Mouse (Mus musculus) spleen, postnatal 4 days (tissue): ENCODE measurements around the gene Necab3.

Experiments
- DNase-seq, 2 experiments: peaks; one replicate each; pipeline ENCODE4 v3.0.0; 2022; ENCODE audit warnings: low spot score in 2 of 2

Necab3 gene

DNA sequence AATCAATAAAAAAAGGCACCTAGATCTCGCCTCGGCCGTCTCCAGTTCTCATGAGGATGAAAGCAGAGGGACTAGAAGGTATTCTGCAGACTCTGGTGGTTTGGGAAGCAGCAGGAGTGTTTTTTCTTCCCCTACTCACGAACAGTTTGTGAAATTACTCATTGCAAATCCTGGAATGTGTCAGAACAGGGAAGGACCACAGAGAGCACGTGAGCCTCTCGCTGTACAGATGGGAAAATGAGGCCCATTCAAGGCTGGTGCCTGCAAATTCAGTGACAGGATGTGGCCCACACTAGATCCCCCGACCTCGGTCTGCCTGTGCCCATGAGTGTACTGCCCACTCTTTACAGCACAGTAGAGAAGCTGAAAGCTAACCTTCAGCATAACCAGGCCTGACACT is 13.3 kb upstream of the Necab3 start:
- DNase-seq = no peak

DNA sequence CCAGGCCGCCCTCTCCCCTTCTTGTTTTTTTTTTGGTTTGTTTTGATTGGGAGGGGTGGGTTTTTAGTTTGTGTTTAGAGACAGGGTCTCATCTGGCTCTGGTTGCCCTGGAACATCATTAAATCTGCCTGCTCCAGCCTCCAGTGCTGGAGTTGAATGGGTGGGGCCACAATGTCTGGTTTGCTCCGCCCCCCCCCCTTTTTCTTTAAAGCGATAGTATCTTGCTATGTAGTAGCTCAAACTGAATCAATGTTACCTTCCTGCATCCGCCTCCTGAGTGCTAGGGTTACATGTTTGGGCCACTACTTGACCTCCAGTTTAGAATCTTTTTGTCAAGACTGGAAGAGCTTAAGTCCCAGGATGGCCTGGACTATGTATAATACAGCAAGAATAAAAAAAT is 12.6 kb upstream of the Necab3 start:
- DNase-seq = no peak

DNA sequence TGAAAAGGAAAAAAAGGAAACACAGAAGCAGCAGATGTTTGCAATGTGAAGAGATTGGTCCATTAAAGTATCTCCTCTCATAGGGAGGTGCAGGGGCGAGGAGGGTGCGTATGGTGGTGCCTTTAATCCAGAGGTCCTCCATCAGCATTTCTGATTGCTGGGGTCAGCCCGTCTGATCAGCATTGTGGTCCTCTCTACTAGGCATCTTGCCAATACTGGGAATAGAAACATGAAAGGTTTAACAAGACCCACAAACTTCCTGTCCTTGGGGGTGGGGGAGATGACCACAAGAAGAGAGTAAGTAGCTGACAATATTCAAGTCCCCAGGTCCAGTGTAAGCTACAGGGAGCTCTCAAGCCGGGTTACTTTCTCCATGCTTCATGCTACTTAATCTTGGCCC is 12.0 kb upstream of the Necab3 start:
- no peak for DNase-seq

DNA sequence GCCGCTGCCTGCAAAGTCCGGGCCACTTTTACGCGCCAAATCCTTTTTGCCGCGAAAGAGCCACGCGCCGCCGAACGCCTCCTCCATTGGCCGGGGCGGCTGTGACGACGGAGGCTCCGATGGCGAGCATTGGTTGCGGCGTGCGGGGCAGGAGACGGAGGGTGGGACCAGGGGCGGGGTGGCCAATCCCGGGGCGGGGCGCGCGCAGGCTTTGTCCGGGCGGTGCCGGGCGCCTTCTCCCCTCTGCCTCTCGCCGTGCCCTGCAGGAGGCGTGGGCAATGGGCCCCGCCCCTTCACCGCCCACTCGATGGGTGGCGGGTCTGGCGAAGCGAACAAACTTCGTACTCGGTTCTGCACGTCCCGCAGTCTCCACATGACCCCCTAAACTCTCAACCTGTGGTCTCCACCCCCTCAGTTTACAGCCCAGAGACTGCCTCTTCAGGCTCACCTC is 11.2 kb upstream of the Necab3 start, which contains the start of gene E2f1:
Gene E2f1, minus strand, starts transcription at position 57 of the 451 bp plus-strand sequence.
- DNase-seq = peak; percentile 96 to 98

DNA sequence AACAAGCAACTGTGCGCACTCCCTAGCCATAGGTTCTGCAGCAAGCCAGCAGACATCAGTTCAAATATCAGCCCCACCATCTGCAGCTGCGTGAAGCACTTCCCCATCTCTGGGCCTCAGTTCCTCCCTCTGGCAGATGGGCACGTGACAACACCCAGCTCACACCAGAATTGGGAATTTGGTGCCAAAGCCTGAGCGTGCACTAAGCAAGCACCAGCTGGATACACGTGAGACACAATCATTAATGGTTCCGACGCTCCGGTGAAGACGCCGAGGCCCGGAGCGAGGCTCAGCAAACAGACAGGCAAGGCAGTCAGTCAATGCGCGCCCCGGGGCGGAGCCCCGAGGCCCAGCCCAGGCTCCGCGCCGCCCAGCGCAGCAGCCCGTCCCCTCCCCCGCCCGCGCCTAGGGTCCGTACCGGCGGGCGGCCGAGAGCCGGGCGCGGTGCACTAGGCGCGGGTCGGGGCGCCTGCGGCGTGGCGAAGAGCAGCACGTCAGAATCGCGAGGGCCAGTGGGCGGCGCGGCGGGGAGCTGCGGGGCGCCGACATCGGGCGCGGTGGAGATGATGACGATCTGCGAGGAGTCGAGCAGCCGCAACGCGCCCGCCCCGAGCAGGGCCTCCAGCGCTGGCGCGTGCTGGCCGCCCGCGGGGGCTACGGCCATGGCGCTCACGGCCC is 10.5 kb upstream of the Necab3 start:
- peak; percentile 78 to 88 for DNase-seq

DNA sequence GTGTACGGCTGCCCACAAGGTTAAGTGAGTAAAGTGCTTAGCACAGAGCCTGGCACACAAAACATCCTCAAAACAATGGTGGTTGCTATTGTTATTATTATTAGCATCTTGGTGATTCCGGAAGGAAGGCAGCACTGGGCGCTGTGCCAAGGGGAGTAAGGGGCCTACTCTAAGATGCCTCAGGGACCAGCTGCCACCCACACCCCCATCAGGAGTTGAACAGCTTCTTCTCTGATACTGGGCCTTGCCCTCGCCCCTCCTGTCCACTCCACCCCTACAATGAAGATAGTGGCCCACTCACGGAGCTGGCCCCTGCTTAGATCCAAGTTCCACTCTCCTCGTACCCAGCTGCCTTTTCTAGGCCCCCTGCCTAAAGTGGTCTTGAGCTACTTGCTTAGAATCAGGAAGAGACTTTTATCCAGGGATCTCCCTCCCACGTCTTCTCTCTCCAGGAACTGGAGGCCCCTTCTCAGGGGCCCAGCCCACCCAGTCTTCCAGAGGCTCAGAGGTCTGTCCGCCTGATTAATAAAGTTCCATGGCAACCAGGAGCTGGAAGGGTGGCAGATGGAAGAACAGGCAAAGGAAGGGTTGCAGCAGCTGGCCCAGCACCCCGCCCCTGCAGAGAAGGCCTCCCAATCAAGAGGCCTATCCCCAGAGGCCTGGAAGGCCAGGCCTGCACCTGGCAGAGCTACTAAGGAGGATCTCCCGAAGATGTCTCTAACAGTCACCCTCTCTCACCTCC is 9.8 kb upstream of the Necab3 start:
- no peak for DNase-seq

DNA sequence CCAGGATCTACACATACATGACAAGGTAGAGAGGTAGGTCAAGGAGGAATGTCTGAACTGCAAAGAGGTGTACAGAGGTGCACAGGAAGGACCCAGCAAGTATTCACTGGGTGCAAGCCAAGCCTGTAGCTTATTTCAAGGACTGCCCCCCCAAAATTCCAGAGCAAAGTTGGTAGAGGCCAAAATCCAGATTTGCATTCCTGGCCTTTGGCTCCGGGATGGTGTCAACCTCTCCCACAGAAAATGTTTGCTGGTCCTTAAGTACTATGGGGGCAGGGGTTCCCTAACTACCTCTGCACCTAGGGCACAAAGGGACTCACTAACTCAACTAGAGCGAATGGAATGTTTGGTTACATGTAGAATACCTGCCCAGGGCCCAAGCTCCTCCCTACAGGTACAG is 9.1 kb upstream of the Necab3 start:
- DNase-seq = no peak

DNA sequence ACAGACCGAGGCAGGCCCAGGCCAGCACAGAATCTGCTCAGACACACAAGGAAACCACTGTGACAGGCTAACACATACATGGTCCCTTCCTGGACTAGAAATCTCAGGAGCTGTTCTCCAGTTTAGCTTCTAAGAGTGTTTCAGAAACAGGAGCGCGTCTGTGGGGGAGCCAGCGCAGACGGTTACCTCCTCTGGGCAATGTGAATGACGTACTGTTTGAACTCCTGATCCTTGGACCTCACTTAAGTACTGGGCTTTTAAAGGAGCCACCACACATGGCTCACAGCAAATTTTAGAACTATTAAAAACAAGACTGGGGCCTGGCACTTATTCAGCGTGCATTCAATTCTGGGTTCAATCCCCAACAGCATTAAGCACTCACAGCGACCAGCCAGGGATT is 8.0 kb upstream of the Necab3 start:
- DNase-seq = no peak

DNA sequence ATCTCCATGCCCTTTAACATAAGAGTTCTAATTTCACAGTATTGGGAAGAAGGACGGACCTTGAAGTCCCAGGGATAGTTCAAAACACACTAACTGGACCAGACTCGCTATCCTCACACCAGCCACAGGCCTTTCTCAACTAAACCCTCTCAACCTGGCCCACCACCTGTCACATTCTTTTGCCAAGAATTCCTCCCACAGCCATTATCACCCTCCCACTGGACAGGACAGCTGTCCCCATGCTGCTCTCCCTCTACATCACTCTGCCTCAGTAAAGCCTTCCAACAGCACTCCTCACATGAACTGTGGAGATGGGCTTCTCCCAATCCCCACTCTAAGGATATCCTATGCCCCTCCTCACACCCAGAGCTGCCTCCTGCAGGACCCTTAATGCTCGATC is 6.9 kb upstream of the Necab3 start:
- no peak for DNase-seq

DNA sequence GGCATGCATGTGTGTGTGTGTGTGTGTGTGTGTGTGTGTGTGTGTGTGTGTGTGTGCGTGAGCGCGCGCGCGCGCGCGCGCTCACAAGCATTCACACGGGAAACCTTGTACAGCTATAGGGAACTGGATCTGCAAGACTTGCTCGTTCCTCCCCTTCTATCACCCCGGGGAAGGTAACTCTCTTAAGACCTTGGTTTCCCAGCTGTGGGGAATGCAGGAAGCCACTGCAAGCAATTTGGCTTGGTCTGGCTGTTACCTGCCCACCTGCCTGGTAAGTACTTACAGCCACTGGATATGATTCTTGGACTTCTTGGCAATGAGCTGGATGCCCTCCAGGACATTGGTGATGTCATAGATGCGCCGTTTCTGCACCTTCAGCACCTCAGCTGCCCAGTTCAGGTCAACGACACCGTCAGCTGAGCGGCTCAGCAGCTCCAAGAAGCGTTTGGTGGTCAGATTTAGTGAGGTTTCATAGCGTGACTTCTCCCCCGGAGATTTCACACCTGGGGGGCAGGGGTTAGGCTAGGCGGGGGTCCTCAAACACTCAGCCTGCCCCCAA is 5.0 kb upstream of the Necab3 start:
- no peak for DNase-seq

DNA sequence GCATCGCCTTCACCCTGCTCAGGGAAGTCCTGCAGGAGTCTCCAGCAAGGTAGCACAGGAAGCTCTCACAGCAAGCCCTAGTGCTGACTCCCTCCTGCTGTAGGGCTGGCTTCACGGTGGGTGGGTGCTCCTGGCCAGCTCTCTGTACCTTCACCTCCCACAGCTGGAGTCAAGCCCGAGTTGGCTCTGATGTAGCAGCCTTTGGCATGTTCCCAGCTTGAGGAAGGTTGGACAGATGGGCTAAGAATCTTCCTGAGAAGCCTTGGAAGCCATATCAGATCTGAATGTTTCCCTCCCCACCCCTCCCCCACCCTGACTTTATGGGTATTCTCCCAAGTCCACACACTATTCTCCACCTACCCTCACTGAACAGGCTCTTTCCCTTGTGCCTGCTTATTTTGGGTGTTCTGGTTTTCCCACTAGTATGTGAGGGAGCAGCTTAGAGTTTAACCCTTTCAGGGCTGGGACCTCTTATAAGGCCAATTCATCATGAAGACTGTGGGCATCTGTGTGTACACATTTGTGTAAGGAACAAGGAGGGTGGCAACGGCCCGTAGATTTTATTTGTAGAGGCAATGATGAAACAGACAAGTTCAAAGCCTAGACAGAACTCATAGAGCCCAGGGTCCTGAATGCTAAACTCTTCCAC is 1.4 kb downstream of the Necab3 start:
- no peak for DNase-seq

DNA sequence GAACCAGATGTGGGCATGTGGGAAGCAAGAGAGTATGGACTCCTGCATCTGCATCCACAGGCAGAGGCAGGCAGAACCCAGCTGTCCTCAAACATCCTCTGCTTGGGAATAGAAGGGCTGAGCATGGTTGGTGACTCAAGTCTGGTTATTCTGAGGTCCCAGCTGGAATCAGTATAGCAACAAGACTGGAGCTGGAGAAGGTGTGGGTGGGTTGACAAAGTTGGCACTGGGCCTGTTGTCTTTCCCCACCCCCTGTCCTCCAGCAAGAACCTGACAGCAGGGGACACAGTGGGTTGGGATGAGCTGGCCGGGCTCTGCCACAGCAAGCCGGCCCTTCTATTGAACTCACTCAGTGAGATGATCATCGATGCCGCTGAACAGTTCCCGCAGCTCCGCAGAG is 3.5 kb downstream of the Necab3 start:
- no peak for DNase-seq

DNA sequence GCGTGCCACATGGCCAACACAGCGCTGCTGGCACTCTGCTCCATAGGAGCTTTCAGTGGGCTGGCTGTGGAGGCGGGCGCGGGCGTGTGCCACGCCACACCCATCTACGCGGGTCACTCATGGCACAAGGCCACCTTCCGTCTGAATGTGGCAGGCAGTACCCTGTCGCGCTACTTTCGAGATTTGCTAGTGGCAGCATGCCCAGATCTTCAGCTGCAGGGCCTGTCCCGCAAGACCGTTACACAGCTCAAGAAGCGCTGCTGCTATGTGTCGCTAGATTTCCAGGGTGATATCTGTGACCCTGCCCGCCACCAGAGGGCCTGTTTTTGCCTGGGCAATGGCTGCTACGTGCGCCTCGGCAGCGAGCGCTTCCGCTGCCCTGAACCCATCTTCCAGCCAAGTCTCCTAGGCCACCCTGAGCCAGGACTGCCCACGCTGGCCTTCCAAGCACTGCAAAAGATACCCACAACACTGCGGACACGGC is 6.2 kb downstream of the Necab3 start:
- peak; percentile 75 to 85 for DNase-seq

DNA sequence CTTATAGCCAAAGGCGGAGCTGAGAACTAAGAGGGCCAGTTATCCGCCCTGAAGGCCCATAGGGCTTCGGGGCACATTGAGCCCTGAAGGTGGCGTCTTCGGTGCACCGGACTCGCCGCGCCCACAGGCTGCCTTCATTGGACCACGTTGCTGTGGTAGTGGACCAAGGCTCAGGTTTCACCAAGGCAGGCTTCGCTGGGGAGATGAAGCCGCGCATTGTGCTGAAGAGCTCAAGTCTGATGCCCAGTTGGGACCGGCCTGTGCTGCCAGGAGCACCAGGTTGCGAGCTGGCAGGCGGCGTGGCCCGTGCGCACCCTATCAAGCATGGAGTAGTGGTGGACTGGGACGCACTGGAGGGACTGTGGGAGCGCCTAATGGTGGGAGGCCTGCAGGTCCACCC is 6.8 kb downstream of the Necab3 start:
- no peak for DNase-seq

DNA sequence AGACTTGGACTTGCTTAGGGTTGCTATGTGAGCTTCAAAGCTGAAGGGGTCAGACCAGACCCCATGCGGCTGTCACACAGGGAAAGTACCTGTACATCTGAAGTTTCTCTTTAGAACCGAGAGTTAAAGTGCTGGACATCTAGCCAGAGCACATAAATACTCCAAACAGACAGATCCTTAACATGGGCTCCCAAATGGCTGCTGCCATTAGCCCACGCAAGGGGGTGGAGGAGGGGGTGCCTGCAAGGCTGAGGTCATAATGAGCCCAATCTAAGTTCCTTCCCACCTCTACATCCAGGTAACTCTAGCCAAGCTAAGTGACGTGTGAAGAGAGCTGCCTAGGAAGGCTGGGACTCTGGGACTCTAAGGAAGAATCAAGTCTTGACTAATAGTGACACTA is 7.2 kb downstream of the Necab3 start, which contains the start of gene Actl10:
Gene Actl10, plus strand, starts transcription at position 301 of the 400 bp plus-strand sequence.
- DNase-seq = no peak

DNA sequence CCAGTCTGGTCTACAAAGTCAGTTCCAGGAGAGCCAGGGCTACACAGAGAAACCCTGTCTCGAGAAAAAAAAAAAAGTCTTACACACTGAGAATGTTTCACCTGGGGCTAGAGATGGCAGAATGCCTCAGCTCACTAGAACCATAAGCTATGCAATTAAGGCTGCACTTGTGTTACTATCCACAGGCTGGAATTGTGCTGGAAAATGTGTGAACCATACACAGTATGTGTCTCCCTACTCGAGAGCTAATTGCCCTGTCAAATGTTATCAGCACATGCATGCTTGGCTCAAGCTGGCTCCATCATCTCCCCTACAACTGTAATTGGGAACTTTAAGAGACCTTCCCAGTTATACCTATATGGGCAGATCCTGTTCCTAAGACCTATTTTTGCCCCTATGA is 7.8 kb downstream of the Necab3 start:
- no peak for DNase-seq

DNA sequence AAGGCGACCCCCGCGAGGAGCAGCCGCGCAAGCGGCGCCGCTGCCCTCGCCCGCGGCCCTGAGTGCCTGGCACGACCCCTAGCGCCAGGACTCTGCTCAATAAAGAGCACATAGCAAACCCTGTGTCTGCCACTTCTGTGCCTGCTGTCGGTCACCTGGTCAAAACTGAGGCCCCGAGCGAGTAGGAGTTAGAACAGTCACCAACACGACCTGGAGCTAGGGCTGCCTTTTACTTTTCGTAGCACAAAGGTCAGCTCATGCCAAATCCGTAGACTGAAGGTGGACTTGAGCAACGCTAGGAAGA is 8.9 kb downstream of the Necab3 start:
- DNase-seq = no peak

DNA sequence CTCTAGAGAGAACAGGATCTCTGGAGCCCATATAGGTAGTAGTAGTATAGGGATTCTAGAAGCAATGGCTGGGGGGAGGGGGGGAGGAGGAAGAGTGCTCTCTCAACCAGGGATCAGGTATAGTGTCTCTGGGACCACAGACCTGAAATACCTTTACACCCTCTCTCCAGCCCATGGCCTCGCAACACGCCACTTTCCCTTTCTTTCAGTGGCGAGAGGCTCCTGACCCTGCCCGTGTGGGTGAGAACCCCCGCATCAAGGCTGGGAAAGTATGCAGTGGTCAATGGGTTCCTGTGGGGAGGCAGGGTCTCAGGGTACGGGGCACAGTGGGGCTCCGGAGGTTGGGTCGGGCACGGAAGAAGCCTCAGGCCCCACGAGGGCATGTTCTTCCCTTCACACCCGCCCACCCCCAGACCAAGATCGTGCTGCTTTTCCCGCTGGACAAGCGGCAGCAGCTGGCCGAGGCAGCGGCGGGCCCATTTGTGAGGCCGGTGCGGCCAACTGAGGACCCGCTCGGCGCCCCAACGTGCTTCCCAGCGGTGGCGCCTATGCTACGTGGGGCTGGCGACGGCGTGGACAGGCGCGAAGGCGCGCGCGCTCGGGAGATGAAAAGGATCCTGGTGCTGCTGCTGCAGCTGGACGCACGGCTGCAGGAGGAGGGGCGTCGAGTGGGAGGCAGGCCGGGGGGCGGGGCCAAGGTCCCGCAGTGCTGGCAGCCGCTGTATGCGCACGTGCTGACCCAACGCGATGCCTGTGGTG is 9.4 kb downstream of the Necab3 start:
- DNase-seq = peak; percentile 64 to 80

DNA sequence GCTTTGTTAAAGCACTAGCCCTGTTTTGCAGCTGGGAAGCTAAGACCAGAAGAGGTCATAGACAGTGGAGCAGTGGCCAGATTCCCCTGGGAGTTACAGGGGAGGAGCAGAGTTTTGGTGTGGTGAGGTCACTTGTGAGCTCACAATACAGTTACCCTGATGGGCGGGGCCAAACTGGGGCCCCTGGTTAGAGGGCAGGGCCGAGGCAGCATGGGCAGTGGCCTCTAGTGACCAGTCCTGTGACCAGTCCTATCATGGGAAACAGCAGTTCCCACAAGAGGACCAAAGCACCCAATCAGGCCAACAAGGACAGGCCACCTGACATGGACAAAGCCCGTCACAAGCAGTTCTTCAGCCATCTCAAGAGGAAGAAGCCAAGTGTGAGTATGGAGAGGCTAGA is 10.0 kb downstream of the Necab3 start:
- DNase-seq = peak in 1 of 2 experiments; percentile 64

DNA sequence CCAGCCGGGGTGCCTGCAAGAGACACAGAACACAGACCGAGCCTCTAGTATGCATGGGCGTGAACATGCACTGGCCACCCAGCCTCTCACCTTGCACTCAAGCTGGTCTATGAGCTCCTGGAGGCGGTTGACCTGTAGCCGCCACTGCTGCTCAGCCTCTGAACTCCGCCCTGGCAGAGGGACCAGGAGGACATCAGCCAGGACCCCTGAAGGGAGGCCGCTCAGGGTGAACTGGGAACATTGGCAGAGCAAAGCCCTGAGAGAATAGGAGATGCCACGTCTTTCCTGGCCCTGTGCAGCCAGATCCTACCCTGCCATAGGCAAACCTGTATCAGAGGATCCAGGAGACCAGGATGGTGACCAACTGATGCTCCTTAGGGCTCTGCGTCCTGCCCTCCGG is 12.0 kb downstream of the Necab3 start, which contains the start of gene 1700003F12Rik:
Gene 1700003F12Rik, plus strand, starts transcription at position 375 of the 400 bp plus-strand sequence.
- peak in 1 of 2 experiments; percentile 12 for DNase-seq

DNA sequence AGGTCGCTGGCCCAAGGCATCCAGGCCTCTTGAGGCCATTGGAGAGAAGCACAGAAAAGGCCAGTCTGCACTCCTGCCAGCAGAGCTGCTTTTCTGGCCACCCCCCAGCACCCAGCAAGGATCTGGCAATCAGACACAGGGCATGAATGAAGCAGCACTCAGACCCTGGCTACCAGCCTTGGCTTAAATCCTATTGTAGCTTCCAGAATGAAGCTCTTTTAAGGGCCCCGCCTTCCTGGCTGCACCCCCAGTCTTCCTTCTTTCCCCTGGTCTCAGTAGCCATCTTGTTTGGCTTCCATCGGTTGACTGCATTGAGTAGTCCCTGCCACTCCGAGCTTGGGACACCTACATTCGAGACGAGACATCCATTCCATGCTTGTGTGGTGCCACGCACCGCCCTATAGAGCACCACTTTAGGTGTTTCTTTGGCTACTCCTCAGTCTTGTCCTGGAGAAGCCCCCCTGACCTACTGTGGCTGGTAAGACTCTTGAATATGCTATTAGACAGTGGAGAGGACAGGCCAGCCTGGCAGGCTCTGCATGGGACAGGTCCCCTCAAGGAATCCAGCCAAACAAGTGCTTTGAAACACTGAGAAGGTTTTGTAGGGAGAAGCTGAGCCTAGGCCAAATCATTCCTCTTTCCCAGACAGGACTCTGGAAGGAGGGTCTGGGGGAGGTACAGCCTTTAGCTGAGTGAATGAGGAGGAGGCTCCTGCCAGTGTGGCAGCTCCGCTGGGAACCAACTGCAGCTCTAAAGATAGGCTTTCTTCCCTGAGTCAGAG is 14.9 kb downstream of the Necab3 start:
- peak in 1 of 2 experiments; percentile 10 for DNase-seq
